Mouse (Mus musculus) frontal cortex, postnatal 36 days (tissue): ENCODE data around the gene Tmem222.

Source experiments
- DNase-seq, 2 experiments: peaks; one replicate each; pipeline ENCODE4 v3.0.0; 2022; ENCODE audit warnings: low spot score in 2 of 2

Tmem222 gene

DNA sequence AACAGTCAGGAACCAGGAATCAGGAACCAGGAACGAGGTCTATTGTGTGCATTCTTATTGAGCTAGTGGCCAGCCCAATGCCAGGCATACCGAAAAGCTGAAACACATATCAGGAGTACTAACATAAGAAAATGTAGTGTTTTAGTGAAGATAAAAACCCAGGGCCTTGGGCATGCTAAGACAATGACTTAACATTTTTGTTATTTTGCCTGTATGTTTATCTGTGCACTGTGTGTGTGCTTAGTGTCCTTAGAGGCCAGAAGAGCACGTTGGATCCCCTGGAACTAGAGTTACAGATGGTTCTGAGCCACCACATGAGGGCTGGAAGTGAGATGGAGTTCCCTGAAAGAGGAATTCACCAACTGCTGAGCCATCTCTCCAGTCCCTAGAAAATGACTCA is 7.7 kb upstream of the Tmem222 start:
- no peak for DNase-seq

DNA sequence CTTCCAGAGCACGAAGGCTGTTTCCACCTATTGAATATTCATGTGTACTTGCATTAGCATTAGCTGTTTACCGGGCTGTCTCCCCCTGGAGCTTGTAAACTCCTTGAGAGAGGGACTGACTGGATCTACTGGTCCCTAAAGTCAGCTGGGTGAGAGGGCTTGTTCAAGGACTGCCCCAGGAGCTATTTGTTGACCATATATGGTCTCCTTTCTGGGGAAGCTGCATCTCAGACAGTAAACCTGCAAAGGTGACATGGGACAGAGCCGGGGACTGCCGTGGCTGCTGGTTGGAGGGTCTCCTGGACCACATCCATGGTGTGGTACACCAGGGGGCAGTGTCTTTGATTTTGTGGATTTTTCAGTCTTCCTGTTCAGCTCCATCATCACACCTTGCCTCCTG is 5.1 kb upstream of the Tmem222 start:
- DNase-seq = no peak

DNA sequence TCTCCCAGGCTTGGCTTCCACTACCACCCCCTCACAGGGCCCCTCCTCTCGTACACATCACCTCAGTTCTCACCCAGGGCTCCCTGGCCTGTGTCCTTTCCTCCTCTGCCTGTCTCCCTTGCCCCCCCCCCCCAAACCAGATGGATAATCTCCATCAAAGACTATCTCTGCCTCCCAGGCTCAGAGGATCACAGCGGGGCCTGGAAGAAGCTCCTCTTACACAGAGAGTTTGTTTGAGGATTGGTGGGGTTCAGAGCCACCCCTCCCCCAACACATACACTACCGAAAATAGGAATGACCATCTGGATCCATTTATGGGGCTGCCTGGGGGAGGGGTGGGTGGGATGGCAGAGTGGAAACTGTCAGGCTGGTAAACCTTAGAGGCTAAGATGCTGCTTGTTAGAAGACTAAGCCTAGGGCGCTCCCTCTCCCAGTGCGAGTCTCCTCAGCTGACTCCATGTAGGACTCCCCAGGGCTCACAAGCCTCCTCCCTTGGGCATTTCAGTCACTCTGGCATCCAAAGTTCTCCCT is 4.4 kb upstream of the Tmem222 start:
- no peak for DNase-seq

GRCm38 (mm10) chr4:133281513-133281912 is 3.9 kb upstream of the Tmem222 start:
- no peak for DNase-seq

- peak in 1 of 2 experiments; percentile 28 for DNase-seq
Observed at GRCm38 (mm10) chr4:133278482-133278881, 890 bp upstream of the Tmem222 start.

- DNase-seq = no peak
Observed at GRCm38 (mm10) chr4:133278067-133278466, 475 bp upstream of the Tmem222 start.

- DNase-seq = no peak
Observed at GRCm38 (mm10) chr4:133270929-133271328, 6.7 kb downstream of the Tmem222 start.

DNA sequence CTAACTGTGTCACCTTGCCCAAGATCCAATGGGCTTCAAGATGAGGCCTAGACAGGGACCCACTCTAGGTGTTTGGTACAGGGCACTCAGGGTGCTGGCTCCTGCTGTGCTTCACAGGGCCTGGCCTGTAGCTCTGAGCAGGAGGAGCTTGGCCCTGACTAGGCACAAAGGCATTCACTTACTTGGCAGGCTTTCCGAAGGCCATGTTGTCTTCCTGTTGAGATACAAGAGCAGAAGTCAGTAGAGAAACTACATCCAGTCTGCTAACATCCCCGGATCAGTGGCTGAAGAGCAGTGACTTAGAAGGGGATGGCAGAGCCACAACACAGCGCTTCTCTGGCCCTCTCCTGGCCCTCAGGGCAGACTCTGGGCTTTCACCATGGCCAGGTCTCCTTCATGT is 8.0 kb downstream of the Tmem222 start:
- no peak for DNase-seq

DNA sequence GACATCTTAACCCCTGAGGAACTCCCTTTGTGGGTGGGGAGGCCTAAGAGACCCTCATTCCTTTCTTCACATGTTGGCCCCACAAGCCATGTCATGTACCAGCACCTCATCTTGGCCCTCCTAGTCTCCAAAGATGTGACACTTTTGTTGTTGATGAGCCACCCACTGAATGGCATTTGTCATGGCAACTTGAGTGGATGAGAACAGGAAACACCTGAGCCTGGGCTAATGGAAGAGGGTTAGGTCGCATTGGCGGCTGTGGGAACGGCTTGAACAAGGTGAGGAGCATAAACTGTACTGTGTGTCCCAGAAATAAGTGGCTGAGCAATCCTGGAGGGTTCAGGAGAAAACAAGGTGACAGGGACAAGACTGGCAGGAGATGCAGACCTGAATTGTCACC is 8.7 kb downstream of the Tmem222 start:
- DNase-seq = no peak

DNA sequence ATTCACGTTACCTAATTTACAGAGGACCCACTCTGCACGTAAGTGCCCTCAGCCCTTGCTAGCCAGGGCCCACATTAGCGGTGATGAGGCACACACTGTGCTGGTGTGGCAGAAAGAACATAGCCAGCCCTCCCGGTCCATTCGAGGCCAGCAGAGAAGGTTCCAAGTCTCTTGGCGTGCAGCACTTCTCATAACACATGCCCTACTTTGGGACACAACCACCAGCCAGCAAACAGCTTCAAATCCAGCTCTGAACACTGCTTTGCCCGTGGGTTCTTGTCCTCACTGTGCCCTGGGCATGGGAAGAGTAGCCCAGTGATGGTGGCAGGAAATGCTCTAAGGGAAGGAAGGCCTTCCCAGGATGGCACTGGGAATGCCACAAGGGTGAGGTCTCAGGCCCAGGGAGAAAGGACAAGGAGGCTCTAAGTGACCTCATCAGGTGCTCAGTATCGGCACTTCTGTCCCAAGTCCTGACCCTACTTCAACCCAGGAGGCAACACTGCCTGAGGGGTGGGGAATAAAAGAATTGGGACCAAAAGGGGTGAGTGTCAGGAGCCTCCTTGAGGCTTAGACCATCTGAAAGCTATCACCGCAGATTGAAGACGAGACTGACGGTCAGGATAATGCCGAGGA is 11.2 kb downstream of the Tmem222 start:
- no peak for DNase-seq

- DNase-seq = no peak
Observed at GRCm38 (mm10) chr4:133265759-133266158, 11.8 kb downstream of the Tmem222 start.

DNA sequence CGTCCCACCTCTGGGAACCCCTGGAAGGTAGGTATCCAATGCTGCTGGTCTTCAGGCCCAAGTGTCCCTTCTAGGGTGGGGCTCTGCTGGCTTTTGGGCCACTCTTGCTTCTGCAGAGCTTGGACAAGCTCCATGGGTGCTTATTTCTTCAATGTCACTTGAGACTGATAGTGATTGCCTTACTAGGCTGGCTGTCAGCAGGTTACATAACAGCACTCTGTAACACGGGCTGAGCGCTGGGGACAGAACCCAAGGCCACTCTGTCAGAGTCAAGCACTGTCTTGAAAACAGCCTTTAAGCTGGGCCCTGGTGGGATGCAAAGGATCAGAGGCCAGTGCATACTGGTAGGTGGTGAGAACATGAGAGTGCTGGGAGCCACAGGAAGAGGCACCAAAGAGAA is 12.3 kb downstream of the Tmem222 start:
- DNase-seq = no peak

DNA sequence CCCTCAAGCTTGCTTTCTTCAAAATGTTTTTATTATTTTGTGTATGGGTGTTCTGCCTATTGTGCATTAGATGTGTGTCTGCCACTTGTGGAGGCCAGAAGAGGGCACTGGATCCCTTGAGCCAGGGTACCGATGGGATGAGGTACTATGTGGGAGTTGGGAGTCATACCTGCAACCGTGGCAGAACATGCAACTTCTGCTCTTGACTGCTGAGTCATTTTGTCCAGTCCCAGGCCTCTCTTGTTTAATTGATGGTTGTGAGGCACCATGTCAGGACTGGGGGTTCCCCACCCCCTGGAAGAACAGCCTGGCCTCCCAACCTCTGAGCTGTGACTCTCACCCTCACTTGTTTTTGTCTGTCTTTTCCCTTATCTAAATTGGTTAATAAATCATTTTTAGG is 13.0 kb downstream of the Tmem222 start:
- no peak for DNase-seq

- no peak for DNase-seq
Observed at GRCm38 (mm10) chr4:133263756-133264155, 13.8 kb downstream of the Tmem222 start.

DNA sequence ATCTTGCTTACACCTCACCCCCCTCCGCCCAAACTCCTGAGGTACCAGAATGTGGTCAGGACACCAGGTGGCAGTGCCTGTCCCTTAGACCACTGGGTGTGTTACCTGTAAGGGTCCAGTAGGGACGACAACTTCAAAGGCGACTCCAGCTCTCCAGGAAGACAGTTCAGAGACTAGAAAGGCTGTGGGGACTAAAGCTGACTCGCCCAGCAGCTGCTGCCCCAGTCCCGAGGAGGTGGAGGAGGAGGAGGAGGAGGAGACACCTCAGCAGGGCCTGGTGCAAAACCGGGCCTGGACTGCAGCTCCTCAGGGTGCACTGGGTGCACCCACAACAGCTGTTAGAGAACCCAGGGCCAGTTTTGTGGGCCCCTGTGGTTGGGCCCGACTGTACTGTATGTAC is 14.7 kb downstream of the Tmem222 start, which contains the start of gene Sytl1:
Gene Sytl1 (minus strand): TSS at position 232 of the 400 bp plus-strand sequence.
- no peak for DNase-seq

GRCm38 (mm10) chr4:133262375-133262765 is 15.2 kb downstream of the Tmem222 start:
- no peak for DNase-seq

- no peak for DNase-seq
Observed at GRCm38 (mm10) chr4:133261641-133262374, 15.8 kb downstream of the Tmem222 start.

DNA sequence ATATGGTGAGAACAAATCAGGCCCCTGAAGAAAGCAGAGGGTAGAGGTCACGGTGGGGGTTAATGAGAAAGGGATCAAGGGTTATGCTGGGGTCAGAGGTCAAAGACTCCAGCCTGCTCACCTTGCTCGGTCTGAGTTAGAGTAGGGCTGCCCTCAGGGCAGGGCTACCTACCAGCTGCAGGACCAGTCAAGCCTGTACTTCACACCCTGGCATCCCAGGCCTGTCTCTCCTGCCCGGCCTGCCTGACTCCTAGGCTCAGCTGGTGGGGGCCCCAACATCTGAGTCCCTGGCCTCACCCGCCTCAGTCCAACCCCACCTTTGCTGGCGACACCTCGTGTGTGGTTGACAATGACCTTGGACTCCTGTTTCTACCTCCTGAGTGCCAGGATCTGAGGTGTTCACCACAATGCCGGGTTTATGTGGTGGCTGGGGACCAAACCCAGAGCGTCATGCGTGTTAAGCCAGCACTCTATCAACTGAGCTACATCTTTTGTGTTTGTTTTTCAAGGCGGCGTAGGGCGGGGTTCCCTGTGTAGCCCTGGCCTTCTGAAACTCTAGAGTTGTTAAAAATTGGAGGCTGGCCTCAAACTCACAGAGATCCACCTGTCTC is 19.7 kb downstream of the Tmem222 start:
- no peak for DNase-seq

- no peak for DNase-seq
Observed at GRCm38 (mm10) chr4:133257230-133257629, 20.4 kb downstream of the Tmem222 start.

DNA sequence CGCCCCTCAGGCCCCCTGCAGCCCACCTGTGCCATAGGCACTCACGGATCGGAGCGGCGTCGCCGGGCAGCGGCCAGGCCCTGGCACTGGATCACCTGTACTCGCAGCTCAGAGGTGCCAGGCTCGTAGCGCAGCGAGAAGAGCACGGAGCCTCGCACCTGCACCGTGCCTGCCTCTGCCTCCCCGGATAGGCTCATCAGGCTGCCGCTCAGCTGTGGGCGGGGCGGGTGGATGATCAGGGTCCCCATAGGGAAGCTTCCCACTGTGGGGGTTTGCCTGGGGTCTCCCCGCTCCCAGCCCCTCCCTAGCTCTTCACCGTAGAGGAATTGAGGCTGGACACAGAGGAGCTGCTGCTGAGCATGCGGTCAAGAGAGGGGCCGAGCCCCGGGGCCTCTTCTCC is 20.8 kb downstream of the Tmem222 start:
- DNase-seq = no peak

DNA sequence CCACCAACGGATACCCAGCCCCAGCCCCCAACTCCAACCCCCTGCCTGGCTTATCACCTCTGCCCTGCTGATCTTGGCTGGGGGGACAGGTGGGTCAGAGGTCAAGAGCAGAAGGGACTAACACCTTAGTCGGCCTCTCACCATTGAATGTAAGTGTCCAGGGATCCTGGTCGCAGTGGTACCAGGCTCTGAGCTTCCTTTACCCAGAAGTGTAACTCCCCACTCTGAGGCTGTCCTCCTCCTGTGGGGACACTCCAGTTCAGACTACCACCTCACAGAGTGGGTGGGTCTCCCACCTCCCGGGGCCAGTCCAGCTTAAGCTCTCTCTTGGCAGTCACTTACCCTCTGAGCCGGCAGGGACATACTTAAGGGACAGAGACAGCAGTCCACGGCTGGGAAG is 22.2 kb downstream of the Tmem222 start:
- DNase-seq = no peak

DNA sequence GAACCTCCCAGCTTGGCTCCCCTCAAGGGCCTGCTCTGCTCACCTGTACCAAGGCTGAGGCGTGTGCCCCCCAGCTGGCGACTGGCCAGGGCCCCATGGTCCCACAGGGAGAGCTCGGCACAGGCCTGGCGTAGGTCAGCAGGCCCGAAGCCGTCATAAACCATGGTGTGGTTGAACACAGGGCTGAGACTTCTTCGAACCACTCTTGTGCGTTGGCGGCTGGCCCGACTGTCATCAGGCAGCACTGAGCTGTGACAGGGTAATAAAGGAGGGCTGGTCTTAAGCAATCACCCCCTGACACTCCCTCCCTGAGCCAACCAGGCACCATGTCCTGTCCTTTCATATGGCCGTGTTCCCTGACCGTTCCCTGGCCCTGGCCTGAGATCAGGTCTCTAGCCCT is 24.2 kb downstream of the Tmem222 start:
- no peak for DNase-seq

DNA sequence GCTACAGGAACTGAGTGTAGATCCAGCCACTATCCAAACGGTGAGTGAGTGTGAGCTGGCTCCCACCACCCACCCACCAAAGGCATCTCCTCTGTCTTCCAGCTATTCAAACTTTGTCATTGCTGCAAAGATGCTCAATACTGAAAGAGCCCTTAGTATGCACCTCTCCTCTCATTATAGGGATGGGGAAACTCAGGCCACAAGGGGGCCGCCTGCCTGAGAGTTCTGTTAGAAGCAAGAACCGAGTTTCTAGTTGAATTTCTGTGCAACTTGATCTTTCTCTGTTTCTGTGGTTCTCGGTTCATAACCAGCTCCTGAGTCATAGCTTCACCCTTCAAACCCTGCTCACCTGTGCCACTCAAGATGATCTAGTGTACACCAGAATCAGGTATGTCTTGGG is 25.5 kb downstream of the Tmem222 start:
- no peak for DNase-seq
